Mouse (Mus musculus): Measurements from ENCODE around the gene Fgd6.

DNA sequence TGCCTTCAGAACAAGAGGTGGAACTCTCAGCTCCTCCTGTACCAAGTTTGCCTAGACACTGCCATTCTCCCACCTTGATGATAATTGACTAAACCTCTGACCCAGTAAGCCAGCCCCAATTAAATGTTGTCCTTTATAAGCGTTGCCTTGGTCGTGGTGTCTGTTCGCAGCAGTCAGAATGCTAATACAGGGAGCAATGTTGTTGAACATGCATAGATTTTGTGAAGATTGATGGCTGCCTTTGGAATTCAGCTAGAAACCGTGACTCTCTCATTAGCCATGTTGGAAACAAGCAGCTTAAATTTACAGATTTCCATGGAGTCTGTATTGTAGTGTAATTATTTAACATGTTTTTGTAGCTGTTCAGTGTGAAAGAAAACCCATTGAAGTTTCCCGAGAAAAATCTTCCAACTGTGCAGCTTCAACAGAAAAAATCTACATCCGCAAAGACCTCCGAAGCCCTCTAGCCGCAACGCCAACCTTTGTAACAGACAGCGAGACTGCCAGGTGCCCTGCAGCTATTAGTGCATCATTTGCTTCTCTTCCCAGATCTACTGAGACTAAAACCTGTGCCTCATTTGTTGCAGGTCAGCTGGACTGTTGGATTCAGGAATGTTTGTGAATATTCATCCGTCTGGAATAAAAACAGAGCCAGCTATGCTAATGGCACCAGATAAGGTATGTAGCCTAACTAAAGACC, 131.4 kb downstream of the Fgd6 start:
- TF ChIP-seq CTCF (IDR thresholded peaks at IDR 0.05; ENCODE audit: borderline replicate concordance, insufficient read depth, low read length) (no peak), POLR2A (IDR thresholded peaks at IDR 0.05; ENCODE audit: low read depth, low read length) (no peak)

All from embryonic fibroblast, embryonic 13.5 days (primary cell).